Mouse (Mus musculus): ENCODE results near the gene P3h3.

- TF ChIP-seq CTCF (IDR thresholded peaks at IDR 0.05; ENCODE audit: control insufficient read depth, insufficient read depth, low read length) (peak; percentile 32; the same call in 1 of the 2 replicates), POLR2A (IDR thresholded peaks at IDR 0.05; ENCODE audit: borderline replicate concordance, control insufficient read depth, low read depth, low read length) (peak; percentile 87)
Observed at GRCm38 (mm10) chr6:124828868-124829798, 28.4 kb downstream of the P3h3 start, which contains the start of the genes Usp5 and Cdca3.
